Mouse (Mus musculus): Measurements from ENCODE around the gene Tnrc6c. TPM values are rescaled to one million over a fixed set of nuclear protein-coding genes. Genes with fewer than 3 reads are reported as not detected.
A peak's percentile ranks its signal among the peaks of the same experiment; 100 is the strongest.

The Tnrc6c gene
- polyA plus RNA-seq, 1 experiment from 2014 or later = 8.6 TPM

GRCm38 (mm10) chr11:117724604-117725301 lies 70.7 kb downstream of the Tnrc6c start:
- no peaks in the 10 kb centered on the region for H3K9me3 ChIP-seq (ENCODE audit: control insufficient read depth, low read length)
- H3K27me3 ChIP-seq (ENCODE audit: control insufficient read depth, insufficient read depth, low read depth, low read length) = no peaks in the 10 kb centered on the region
- WGBS = 77% methylated on average over 6 of the region's 6 CpGs
- no peak overlapping the region for H3K4me2 ChIP-seq (ENCODE audit: low read depth, low read length)
- no peak overlapping the region for H3K9ac ChIP-seq (ENCODE audit: low read length)
- H3K27ac ChIP-seq (ENCODE audit: low read length) = no peak overlapping the region
- ATAC-seq (ENCODE audit: low read depth) = no peak
- H3K4me1 ChIP-seq (replicated peaks; ENCODE audit: control insufficient read depth, insufficient read depth, low read length) = peaks cover 6% of the 10 kb centered on the region; the same call in 1 of the 2 replicates
- peaks cover 18% of the 10 kb centered on the region for H3K36me3 ChIP-seq (ENCODE audit: control insufficient read depth, insufficient read depth, low read length)
- no peak overlapping the region for H3K4me3 ChIP-seq (ENCODE audit: low read length)

- H3K36me3 ChIP-seq (ENCODE audit: control insufficient read depth, insufficient read depth, low read length) = peaks cover 7% of the 10 kb centered on the region; the same call in 1 of the 2 replicates
- H3K4me2 ChIP-seq (ENCODE audit: low read depth, low read length) = no peak overlapping the region
- ATAC-seq (ENCODE audit: low read depth) = no peak
- no peaks in the 10 kb centered on the region for H3K9me3 ChIP-seq (ENCODE audit: control insufficient read depth, low read length)
- H3K27me3 ChIP-seq (ENCODE audit: control insufficient read depth, insufficient read depth, low read depth, low read length) = no peaks in the 10 kb centered on the region
- H3K4me1 ChIP-seq (replicated peaks; ENCODE audit: control insufficient read depth, insufficient read depth, low read length) = peaks cover 10% of the 10 kb centered on the region; the same call in 1 of the 2 replicates
- H3K9ac ChIP-seq (ENCODE audit: low read length) = no peak overlapping the region
- WGBS = 89% methylated on average over 4 of the region's 4 CpGs
- H3K27ac ChIP-seq (ENCODE audit: low read length) = no peak overlapping the region
- no peak overlapping the region for H3K4me3 ChIP-seq (ENCODE audit: low read length)
Observed at GRCm38 (mm10) chr11:117727031-117727430, 72.9 kb downstream of the Tnrc6c start.

- no peak for ATAC-seq (ENCODE audit: low read depth)
- H3K27ac ChIP-seq (ENCODE audit: low read length) = no peak overlapping the region
- WGBS = 89% methylated on average over 5 of the region's 5 CpGs
Observed at GRCm38 (mm10) chr11:117728245-117728644, 74.2 kb downstream of the Tnrc6c start.

GRCm38 (mm10) chr11:117728841-117729240 lies 74.8 kb downstream of the Tnrc6c start:
- 50% methylated on average over 1 of the region's 1 CpGs for WGBS
- peak; percentile 79; the same call in 1 of the 2 replicates for ATAC-seq (ENCODE audit: low read depth)
- 0 out of 2 replicates have a peak overlapping the region, but pooled peaks have one; percentile 2 for H3K27ac ChIP-seq (ENCODE audit: low read length)
- H3K27me3 ChIP-seq (ENCODE audit: control insufficient read depth, insufficient read depth, low read depth, low read length) = no peaks in the 10 kb centered on the region
- H3K9ac ChIP-seq (ENCODE audit: low read length) = no peak overlapping the region
- H3K4me2 ChIP-seq (ENCODE audit: low read depth, low read length) = no peak overlapping the region
- H3K9me3 ChIP-seq (ENCODE audit: control insufficient read depth, low read length) = no peaks in the 10 kb centered on the region
- H3K36me3 ChIP-seq (ENCODE audit: control insufficient read depth, insufficient read depth, low read length) = no peaks in the 10 kb centered on the region
- no peak overlapping the region for H3K4me3 ChIP-seq (ENCODE audit: low read length)
- H3K4me1 ChIP-seq (replicated peaks; ENCODE audit: control insufficient read depth, insufficient read depth, low read length) = peaks cover 10% of the 10 kb centered on the region; the same call in 1 of the 2 replicates

More at GRCm38 (mm10) chr11:117728245-117728644, 74.2 kb downstream of the Tnrc6c start:
- no peak overlapping the region for H3K4me2 ChIP-seq (ENCODE audit: low read depth, low read length)
- H3K9ac ChIP-seq (ENCODE audit: low read length) = no peak overlapping the region
- H3K9me3 ChIP-seq (ENCODE audit: control insufficient read depth, low read length) = no peaks in the 10 kb centered on the region
- no peaks in the 10 kb centered on the region for H3K27me3 ChIP-seq (ENCODE audit: control insufficient read depth, insufficient read depth, low read depth, low read length)
- H3K36me3 ChIP-seq (ENCODE audit: control insufficient read depth, insufficient read depth, low read length) = no peaks in the 10 kb centered on the region
- no peak overlapping the region for H3K4me3 ChIP-seq (ENCODE audit: low read length)
- H3K4me1 ChIP-seq (replicated peaks; ENCODE audit: control insufficient read depth, insufficient read depth, low read length) = peaks cover 10% of the 10 kb centered on the region; the same call in 1 of the 2 replicates

GRCm38 (mm10) chr11:117729341-117729740 lies 75.3 kb downstream of the Tnrc6c start:
- H3K27ac ChIP-seq (ENCODE audit: low read length) = no peak overlapping the region

GRCm38 (mm10) chr11:117729798-117730489 lies 75.9 kb downstream of the Tnrc6c start:
- WGBS = 71% methylated on average over 7 of the region's 7 CpGs
- H3K27ac ChIP-seq (ENCODE audit: low read length) = no peak overlapping the region

More at GRCm38 (mm10) chr11:117729341-117729740, 75.3 kb downstream of the Tnrc6c start:
- peak; percentile 49 for ATAC-seq (ENCODE audit: low read depth)
- Histone ChIP-seq H3K27me3 (ENCODE audit: control insufficient read depth, insufficient read depth, low read depth, low read length) (no peaks in the 10 kb centered on the region), H3K4me3 (ENCODE audit: low read length) (no peak overlapping the region), H3K4me1 (replicated peaks; ENCODE audit: control insufficient read depth, insufficient read depth, low read length) (peaks cover 10% of the 10 kb centered on the region; the same call in 1 of the 2 replicates), H3K9ac (ENCODE audit: low read length) (no peak overlapping the region), H3K36me3 (ENCODE audit: control insufficient read depth, insufficient read depth, low read length) (no peaks in the 10 kb centered on the region), H3K9me3 (ENCODE audit: control insufficient read depth, low read length) (no peaks in the 10 kb centered on the region), H3K4me2 (ENCODE audit: low read depth, low read length) (no peak overlapping the region)
- WGBS = 65% methylated on average over 3 of the region's 3 CpGs

GRCm38 (mm10) chr11:117730490-117730838 lies 76.4 kb downstream of the Tnrc6c start:
- no peaks in the 10 kb centered on the region for H3K27me3 ChIP-seq (ENCODE audit: control insufficient read depth, insufficient read depth, low read depth, low read length)
- H3K9ac ChIP-seq (ENCODE audit: low read length) = no peak overlapping the region
- no peak for ATAC-seq (ENCODE audit: low read depth)
- H3K27ac ChIP-seq (ENCODE audit: low read length) = no peak overlapping the region
- H3K36me3 ChIP-seq (ENCODE audit: control insufficient read depth, insufficient read depth, low read length) = no peaks in the 10 kb centered on the region
- H3K4me3 ChIP-seq (ENCODE audit: low read length) = no peak overlapping the region
- H3K4me2 ChIP-seq (ENCODE audit: low read depth, low read length) = no peak overlapping the region
- peaks cover 10% of the 10 kb centered on the region; the same call in 1 of the 2 replicates for H3K4me1 ChIP-seq (replicated peaks; ENCODE audit: control insufficient read depth, insufficient read depth, low read length)
- H3K9me3 ChIP-seq (ENCODE audit: control insufficient read depth, low read length) = no peaks in the 10 kb centered on the region
- 77% methylated on average over 4 of the region's 4 CpGs for WGBS

More at GRCm38 (mm10) chr11:117729798-117730489, 75.9 kb downstream of the Tnrc6c start:
- Histone ChIP-seq H3K36me3 (ENCODE audit: control insufficient read depth, insufficient read depth, low read length) (no peaks in the 10 kb centered on the region), H3K9me3 (ENCODE audit: control insufficient read depth, low read length) (no peaks in the 10 kb centered on the region), H3K27me3 (ENCODE audit: control insufficient read depth, insufficient read depth, low read depth, low read length) (no peaks in the 10 kb centered on the region), H3K4me2 (ENCODE audit: low read depth, low read length) (no peak overlapping the region), H3K4me1 (replicated peaks; ENCODE audit: control insufficient read depth, insufficient read depth, low read length) (peaks cover 10% of the 10 kb centered on the region; the same call in 1 of the 2 replicates), H3K4me3 (ENCODE audit: low read length) (no peak overlapping the region), H3K9ac (ENCODE audit: low read length) (no peak overlapping the region)
- no peak for ATAC-seq (ENCODE audit: low read depth)

- no peaks in the 10 kb centered on the region for H3K27me3 ChIP-seq (ENCODE audit: control insufficient read depth, insufficient read depth, low read depth, low read length)
- H3K4me1 ChIP-seq (replicated peaks; ENCODE audit: control insufficient read depth, insufficient read depth, low read length) = peaks cover 10% of the 10 kb centered on the region; the same call in 1 of the 2 replicates
- no peak overlapping the region for H3K4me3 ChIP-seq (ENCODE audit: low read length)
- H3K4me2 ChIP-seq (ENCODE audit: low read depth, low read length) = no peak overlapping the region
- H3K9ac ChIP-seq (ENCODE audit: low read length) = no peak overlapping the region
- no peak overlapping the region for H3K27ac ChIP-seq (ENCODE audit: low read length)
- H3K9me3 ChIP-seq (ENCODE audit: control insufficient read depth, low read length) = no peaks in the 10 kb centered on the region
- H3K36me3 ChIP-seq (ENCODE audit: control insufficient read depth, insufficient read depth, low read length) = 0 out of 2 replicates have a peak, but pooled peaks cover 2% of the 10 kb centered on the region
- WGBS = 87% methylated on average over 7 of the region's 7 CpGs
- ATAC-seq (ENCODE audit: low read depth) = no peak
Observed at GRCm38 (mm10) chr11:117731470-117731869, 77.4 kb downstream of the Tnrc6c start.

- H3K27me3 ChIP-seq (ENCODE audit: control insufficient read depth, insufficient read depth, low read depth, low read length) = no peaks in the 10 kb centered on the region
- H3K36me3 ChIP-seq (ENCODE audit: control insufficient read depth, insufficient read depth, low read length) = peaks cover 25% of the 10 kb centered on the region
- H3K9me3 ChIP-seq (ENCODE audit: control insufficient read depth, low read length) = no peaks in the 10 kb centered on the region
- H3K4me2 ChIP-seq (ENCODE audit: low read depth, low read length) = no peak overlapping the region
- no peaks in the 10 kb centered on the region for H3K4me1 ChIP-seq (replicated peaks; ENCODE audit: control insufficient read depth, insufficient read depth, low read length)
- H3K27ac ChIP-seq (ENCODE audit: low read length) = no peak overlapping the region
- H3K4me3 ChIP-seq (ENCODE audit: low read length) = no peak overlapping the region
- 50% methylated on average over 5 of the region's 5 CpGs for WGBS
- no peak overlapping the region for H3K9ac ChIP-seq (ENCODE audit: low read length)
- ATAC-seq (ENCODE audit: low read depth) = no peak; the same call in 1 of the 2 replicates
Observed at GRCm38 (mm10) chr11:117736037-117736689, 82.1 kb downstream of the Tnrc6c start.
